Mouse (Mus musculus) adrenal gland (tissue): ENCODE measurements around the gene Uqcr11.

Experiments
- microRNA-seq, 2 experiments: library from miRNA; unstranded; fragments of <30 nt; microRNA quantifications; one replicate each; pipeline ENCODE4; 2019

The Uqcr11 gene

Small RNAs within 50 kb of the gene (microRNA-seq; reads per million reads assigned to microRNA genes)
- 0 to 0.11 reads per million in 2 experiments for gene Gm22721
